Mouse (Mus musculus): Measurements from ENCODE around the gene Nmrk1.
"Not testable (repeated sequence)": the region's sequence is repeated elsewhere in the genome, so short reads cannot be mapped to it uniquely, and the experiment has no call there.

DNA sequence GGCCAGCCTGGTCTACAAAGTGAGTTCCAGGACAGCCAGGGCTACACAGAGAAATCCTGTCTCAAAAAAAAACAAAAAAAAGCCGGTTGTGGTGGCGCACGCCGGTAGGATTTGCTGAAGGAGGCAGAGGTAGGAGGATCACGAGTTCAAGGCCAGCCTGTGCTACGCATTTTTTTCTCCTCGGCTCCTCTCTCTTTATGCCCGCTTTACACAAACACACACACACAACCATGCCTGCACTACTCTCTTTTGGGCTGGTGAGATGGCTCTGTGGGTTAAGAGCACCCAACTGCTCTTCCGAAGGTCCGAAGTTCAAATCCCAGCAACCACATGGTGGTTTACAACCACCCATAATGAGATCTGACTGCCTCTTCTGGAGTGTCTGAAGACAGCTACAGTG is 42.9 kb upstream of the Nmrk1 start:
- not testable (repeated sequence) for TF ChIP-seq FLI1 (IDR thresholded peaks at IDR 0.05; ENCODE audit: low read length); GATA1 (IDR thresholded peaks at IDR 0.05; ENCODE audit: borderline replicate concordance, low read length)
